Mouse (Mus musculus) erythroblast, embryonic 14.5 days (primary cell): ENCODE results near the gene Sostdc1. TPM values are rescaled to one million over a fixed set of nuclear protein-coding genes. Genes with fewer than 3 reads are reported as not detected.

Source experiments
- H3K27me3 ChIP-seq: 2 replicates; pipeline ENCODE4 v1.6.1; 2012; ENCODE audit warnings: inconsistent platforms; ENCODE audit not compliant: control insufficient read depth
- H3K36me3 ChIP-seq: 2 replicates; pipeline ENCODE4 v1.6.1; 2012; ENCODE audit warnings: mild to moderate bottlenecking, inconsistent platforms; ENCODE audit not compliant: control insufficient read depth
- H3K4me1 ChIP-seq: 2 replicates; pipeline ENCODE4 v1.6.1; 2012; ENCODE audit warnings: inconsistent platforms; ENCODE audit not compliant: control insufficient read depth
- H3K4me3 ChIP-seq: replicated peaks from 2 replicates; pipeline ENCODE3; 2012; ENCODE audit warnings: moderate library complexity, mild to moderate bottlenecking, inconsistent platforms
- H3K9me3 ChIP-seq: 2 replicates; pipeline ENCODE4 v1.6.1; 2012; ENCODE audit warnings: low read length, inconsistent platforms, mixed read lengths; ENCODE audit not compliant: control insufficient read depth
- GATA1 ChIP-seq: IDR thresholded peaks from 2 replicates; pipeline ENCODE4 v1.6.1; 2012; ENCODE audit warnings: low read length, inconsistent platforms, mixed read lengths
- TAL1 ChIP-seq: IDR thresholded peaks from 3 replicates; pipeline ENCODE4 v1.6.1; 2012; ENCODE audit warnings: low read length, inconsistent platforms, mixed read lengths
- polyA plus RNA-seq: library from polyadenylated mRNA; stranded (reverse); fragments of >175 nt; gene quantifications from 2 replicates; pipeline ENCODE4 v1.2.3, GENCODE M21; 2012

The Sostdc1 gene
- polyA plus RNA-seq = not detected in 2 replicates

GRCm38 (mm10) chr12:36313916-36314315 lies at the start of gene Sostdc1:
TSS of gene Sostdc1 (plus strand) at chr12:36314139.
- H3K9me3 ChIP-seq = no peaks in the 10 kb centered on the region
- H3K27me3 ChIP-seq = peaks cover 10% of the 10 kb centered on the region
- no peaks in the 10 kb centered on the region for H3K4me1 ChIP-seq
- TF ChIP-seq GATA1 (no peak), TAL1 (no peak)
- H3K36me3 ChIP-seq = no peaks in the 10 kb centered on the region
- no peak within 1 kb of the TSS for H3K4me3 ChIP-seq

DNA sequence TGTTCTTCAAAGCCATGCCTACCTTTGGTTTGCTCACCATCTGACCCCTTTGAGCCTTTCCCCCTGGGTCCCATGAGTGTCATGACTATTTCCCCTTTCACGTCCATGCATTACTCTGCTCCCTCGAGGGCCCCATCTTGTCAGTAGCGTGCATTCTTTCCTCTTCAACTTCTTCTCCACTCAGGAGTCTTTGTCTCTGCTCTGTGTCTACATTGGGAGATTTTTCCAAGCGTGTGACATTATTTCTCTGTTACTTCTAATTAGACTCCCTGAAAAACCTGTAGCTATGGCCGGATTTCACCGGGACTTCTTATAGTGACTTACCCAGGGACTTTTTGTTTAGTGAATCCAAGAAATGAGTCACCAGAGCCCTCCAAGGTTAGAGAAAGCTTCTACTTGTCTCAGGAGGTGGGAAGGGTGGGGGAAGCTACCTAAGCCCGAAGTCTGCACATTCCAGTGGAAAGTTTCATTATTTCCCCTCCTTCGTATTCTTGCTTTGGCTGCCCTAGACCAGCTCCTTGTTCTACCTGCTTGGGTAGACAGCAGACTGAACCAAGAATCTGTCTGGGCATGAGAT lies 46.2 kb upstream of the Sostdc1 start:
- no peaks in the 10 kb centered on the region for H3K9me3 ChIP-seq
- no peak for TF ChIP-seq TAL1
- TF ChIP-seq GATA1 = no peak

DNA sequence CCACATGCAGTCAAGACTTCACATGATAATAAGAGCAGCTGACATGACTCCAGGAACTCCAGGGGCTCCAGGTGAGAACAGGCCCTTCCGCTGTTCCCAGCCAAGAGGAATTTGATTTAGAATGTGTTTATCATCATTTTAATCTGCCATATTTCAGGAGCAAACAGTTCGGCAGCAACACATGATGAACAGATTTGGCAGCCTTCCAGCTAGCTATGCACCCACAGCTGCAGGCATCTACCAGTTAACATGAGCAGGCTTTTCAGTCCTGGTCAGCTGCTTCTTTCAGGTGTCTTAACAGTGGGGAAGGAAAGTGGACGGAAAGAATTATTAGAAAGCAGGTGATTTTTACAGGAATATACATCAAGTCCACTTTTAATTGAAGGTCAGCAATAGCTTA lies 39.1 kb upstream of the Sostdc1 start:
- no peak overlapping the region for H3K4me3 ChIP-seq
- no peak for TF ChIP-seq GATA1
- no peak for TF ChIP-seq TAL1
- no peaks in the 10 kb centered on the region for H3K4me1 ChIP-seq
- H3K36me3 ChIP-seq = no peaks in the 10 kb centered on the region
- H3K9me3 ChIP-seq = no peaks in the 10 kb centered on the region
- H3K27me3 ChIP-seq = no peaks in the 10 kb centered on the region

More for the DNA sequence above, 46.2 kb upstream of the Sostdc1 start:
- Histone ChIP-seq H3K27me3 (no peaks in the 10 kb centered on the region), H3K4me1 (no peaks in the 10 kb centered on the region), H3K36me3 (no peaks in the 10 kb centered on the region), H3K4me3 (no peak overlapping the region)

GRCm38 (mm10) chr12:36289634-36290033 lies 24.3 kb upstream of the Sostdc1 start:
- Histone ChIP-seq H3K4me3 (no peak overlapping the region), H3K36me3 (no peaks in the 10 kb centered on the region), H3K4me1 (no peaks in the 10 kb centered on the region), H3K9me3 (no peaks in the 10 kb centered on the region), H3K27me3 (no peaks in the 10 kb centered on the region)
- TF ChIP-seq TAL1 = no peak
- no peak for TF ChIP-seq GATA1

- Histone ChIP-seq H3K9me3 (no peaks in the 10 kb centered on the region), H3K27me3 (no peaks in the 10 kb centered on the region), H3K4me3 (no peak overlapping the region), H3K4me1 (no peaks in the 10 kb centered on the region), H3K36me3 (no peaks in the 10 kb centered on the region)
- TF ChIP-seq TAL1 (no peak), GATA1 (no peak)
Measured at GRCm38 (mm10) chr12:36290465-36290864, 23.5 kb upstream of the Sostdc1 start.

DNA sequence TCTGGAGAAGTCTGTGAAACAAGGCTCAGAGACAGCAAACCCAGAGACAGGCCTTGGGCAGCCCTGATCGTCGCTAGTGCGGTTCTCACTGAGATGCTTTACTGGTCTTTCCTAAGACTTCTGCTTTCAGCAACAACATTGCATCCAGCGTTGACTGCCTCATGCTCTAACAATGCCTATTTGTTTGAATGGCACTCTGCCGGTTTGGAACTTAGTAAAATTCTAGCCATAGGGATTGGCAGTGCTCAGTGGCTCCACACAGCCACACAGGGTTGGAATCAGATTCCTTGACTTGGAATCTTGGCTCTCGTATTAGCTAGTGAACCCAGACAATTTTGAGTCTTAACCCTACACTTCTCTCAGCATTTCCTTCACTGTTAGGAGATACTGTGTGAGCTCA lies 22.6 kb upstream of the Sostdc1 start:
- no peak for TF ChIP-seq GATA1
- TF ChIP-seq TAL1 = no peak
- no peaks in the 10 kb centered on the region for H3K4me1 ChIP-seq
- H3K27me3 ChIP-seq = no peaks in the 10 kb centered on the region
- H3K36me3 ChIP-seq = no peaks in the 10 kb centered on the region
- no peak overlapping the region for H3K4me3 ChIP-seq
- no peaks in the 10 kb centered on the region for H3K9me3 ChIP-seq

DNA sequence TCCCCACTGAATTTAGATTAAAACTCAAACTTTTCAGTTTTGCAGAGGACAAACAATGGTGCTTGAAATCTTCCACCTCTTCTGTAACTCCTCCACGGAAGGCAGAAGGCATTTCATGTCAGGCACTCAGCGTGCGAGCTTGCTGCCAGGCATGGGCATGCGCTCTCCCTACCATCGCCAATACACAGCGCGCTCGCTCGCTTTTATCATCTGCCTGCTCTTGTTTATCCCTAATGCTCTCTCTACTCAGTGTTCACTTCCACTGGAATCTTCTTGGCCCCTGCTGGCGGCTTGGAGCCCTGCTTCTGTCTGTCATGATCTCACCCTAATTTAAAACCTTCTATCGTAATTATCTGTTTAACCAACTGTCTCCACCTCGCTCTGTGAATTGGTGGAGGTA lies 11.6 kb upstream of the Sostdc1 start:
- no peaks in the 10 kb centered on the region for H3K27me3 ChIP-seq
- H3K4me1 ChIP-seq = no peaks in the 10 kb centered on the region
- no peaks in the 10 kb centered on the region for H3K9me3 ChIP-seq
- H3K36me3 ChIP-seq = no peaks in the 10 kb centered on the region
- no peak for TF ChIP-seq TAL1
- TF ChIP-seq GATA1 = no peak
- H3K4me3 ChIP-seq = no peak overlapping the region

- Histone ChIP-seq H3K36me3 (no peaks in the 10 kb centered on the region), H3K27me3 (no peaks in the 10 kb centered on the region), H3K4me1 (no peaks in the 10 kb centered on the region), H3K9me3 (no peaks in the 10 kb centered on the region), H3K4me3 (no peak overlapping the region)
- no peak for TF ChIP-seq TAL1
- no peak for TF ChIP-seq GATA1
Measured at GRCm38 (mm10) chr12:36302905-36303642, 10.9 kb upstream of the Sostdc1 start.

DNA sequence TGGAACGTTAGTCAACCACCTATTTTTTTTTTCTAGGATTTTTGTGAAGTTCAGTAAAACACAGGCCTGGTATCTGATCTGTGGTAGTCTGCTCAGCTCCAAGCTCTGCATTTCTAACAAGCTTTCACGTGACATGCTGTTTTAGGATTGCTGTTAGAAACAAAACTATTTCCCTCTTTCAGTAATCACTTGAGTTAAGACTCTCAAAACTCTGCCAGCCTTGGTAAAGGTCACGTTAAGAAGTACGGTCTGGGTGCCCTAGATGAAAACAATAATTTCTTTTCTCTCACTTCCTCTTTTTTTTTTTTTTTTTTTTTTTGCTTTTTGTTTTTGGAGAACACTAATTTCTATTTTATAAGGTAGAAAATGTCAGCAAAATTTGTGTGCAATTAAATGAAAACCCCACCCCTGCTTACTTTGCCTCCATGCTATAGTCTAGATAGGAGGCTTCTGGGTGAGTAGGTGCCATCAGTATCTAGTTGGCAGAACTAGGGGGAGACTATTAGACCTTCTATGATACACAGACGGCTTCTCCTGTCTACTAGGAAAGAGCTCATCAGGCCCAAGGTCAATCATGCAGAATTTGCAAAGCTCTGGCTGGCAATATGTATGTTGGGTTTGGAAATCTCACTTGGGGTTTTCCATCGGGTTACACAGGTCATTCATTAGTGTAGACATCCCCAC lies 5.1 kb upstream of the Sostdc1 start:
- Histone ChIP-seq H3K36me3 (no peaks in the 10 kb centered on the region), H3K9me3 (no peaks in the 10 kb centered on the region), H3K4me1 (no peaks in the 10 kb centered on the region), H3K4me3 (no peak overlapping the region), H3K27me3 (peaks cover 2% of the 10 kb centered on the region)
- TF ChIP-seq TAL1 (no peak), GATA1 (no peak)
